Mouse (Mus musculus): ENCODE data around the gene Fxyd3.

DNA sequence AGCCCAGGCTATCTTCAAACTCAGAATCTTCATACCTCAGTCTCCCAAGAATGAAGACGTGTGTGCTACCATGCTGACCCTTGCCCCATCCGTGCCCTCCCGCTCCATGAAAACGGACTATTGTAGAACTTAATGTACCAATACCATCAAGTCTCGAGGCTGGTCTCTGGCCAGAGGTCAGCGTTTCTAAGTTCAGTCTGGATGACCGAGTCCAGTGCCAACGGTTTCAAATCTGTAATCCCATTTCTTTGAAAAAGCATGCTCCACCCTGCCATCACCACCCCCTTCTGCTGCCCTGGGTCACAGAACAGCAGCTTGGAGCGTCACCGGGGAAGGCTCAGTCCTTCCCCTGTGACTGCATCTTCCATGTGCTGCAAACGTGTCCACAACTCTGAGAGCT lies 31.3 kb upstream of the Fxyd3 start:
- no peak for TF ChIP-seq POLR2A (IDR thresholded peaks at IDR 0.05; ENCODE audit: control insufficient read depth, extremely low read depth, insufficient read depth, low read length, poor library complexity)
- TF ChIP-seq CTCF (IDR thresholded peaks at IDR 0.05; ENCODE audit: borderline replicate concordance, control insufficient read depth, extremely low read depth, insufficient read depth, low read length, poor library complexity): no peak

Measured in thymus, adult 2 months (tissue).